ENCODE assay signal across 8 mouse cellular contexts in genomic region chr5:67606916-67607803, GRCm38 (mm10). TPM values are rescaled to one million over a fixed set of nuclear protein-coding genes. Genes with fewer than 3 reads are reported as not detected.
DNase-seq lines count a peak whose midpoint lies in the region; ATAC-seq and TF ChIP-seq lines count a peak whose summit lies in the region.

No protein-coding gene starts in this region.

- H3K4me1 ChIP-seq in heart, adult 2 months (ENCODE audit: control insufficient read depth, insufficient read depth, low read length): no peaks in the 10 kb centered on the region
- H3K4me1 ChIP-seq in E14TG2a.4 (replicated peaks; ENCODE audit: low read depth, low read length): peaks cover 21% of the 10 kb centered on the region
- H3K4me1 ChIP-seq in embryonic facial prominence, embryonic 12.5 days: peaks cover 18% of the 10 kb centered on the region; the same call in 1 of the 2 replicates
- H3K4me1 ChIP-seq in limb, embryonic 11.5 days (ENCODE audit: control insufficient read depth, insufficient read depth, low read length): peaks cover 23% of the 10 kb centered on the region

- H3K4me2 ChIP-seq in embryonic facial prominence, embryonic 12.5 days (replicated peaks): peak overlapping the region; percentile 90
- peak overlapping the region; percentile 91 for H3K4me2 ChIP-seq in limb, embryonic 11.5 days (ENCODE audit: low read depth, severe bottlenecking)

- no peak overlapping the region for H3K27ac ChIP-seq in heart, adult 2 months
- no peak overlapping the region for H3K27ac ChIP-seq in embryonic facial prominence, embryonic 12.5 days
- H3K27ac ChIP-seq in limb, embryonic 11.5 days (replicated peaks; ENCODE audit: low read depth, low read length): 0 out of 2 replicates have a peak overlapping the region, but pooled peaks have one; percentile 8

- peak overlapping the region; percentile 54 for H3K4me3 ChIP-seq in heart, adult 2 months
- peak overlapping the region; percentile 81 for H3K4me3 ChIP-seq in E14TG2a.4 (replicated peaks; ENCODE audit: low read length)
- peak overlapping the region; percentile 51 for H3K4me3 ChIP-seq in embryonic facial prominence, embryonic 12.5 days
- H3K4me3 ChIP-seq in limb, embryonic 11.5 days (ENCODE audit: low read depth, low read length): peak overlapping the region; percentile 49

- TF ChIP-seq POLR2A in heart, adult 2 months (IDR thresholded peaks at IDR 0.05; ENCODE audit: insufficient read depth, low read depth, low read length): no peak

- intact Hi-C loops in heart, adult 2 months (cut with DNase I): loop anchor here (5.0 kb wide), 2 partner anchors 75 to 120 kb away; no protein-coding TSS in a partner anchor
- intact Hi-C loops in heart, postnatal 14 days (cut with DNase I): loop anchor here (5.0 kb wide), 1 partner anchor 120 kb away; no protein-coding TSS in a partner anchor

- H3K79me2 ChIP-seq in heart, adult 2 months (replicated peaks; ENCODE audit: control insufficient read depth, insufficient read depth, low read length): no peaks in the 10 kb centered on the region

- WGBS in heart, adult 2 months: 4% methylated on average over 66 of the region's 66 CpGs
- 2% methylated on average over 66 of the region's 66 CpGs for WGBS in embryonic facial prominence, embryonic 12.5 days
- WGBS in limb, embryonic 11.5 days: under 1% methylated on average over 64 of the region's 66 CpGs

- H3K36me3 ChIP-seq in heart, adult 2 months (ENCODE audit: control insufficient read depth, insufficient read depth, low read length): no peaks in the 10 kb centered on the region
- H3K36me3 ChIP-seq in E14TG2a.4 (ENCODE audit: insufficient read depth, low read length): no peaks in the 10 kb centered on the region
- H3K36me3 ChIP-seq in embryonic facial prominence, embryonic 12.5 days: no peaks in the 10 kb centered on the region
- H3K36me3 ChIP-seq in limb, embryonic 11.5 days (ENCODE audit: control insufficient read depth, insufficient read depth, low read length): no peaks in the 10 kb centered on the region

- peak overlapping the region; percentile 58 for H3K9ac ChIP-seq in heart, adult 2 months (ENCODE audit: low read depth, low read length)
- H3K9ac ChIP-seq in embryonic facial prominence, embryonic 12.5 days: peak overlapping the region; percentile 54; the same call in 1 of the 2 replicates
- peak overlapping the region; percentile 61; the same call in 1 of the 2 replicates for H3K9ac ChIP-seq in limb, embryonic 11.5 days (ENCODE audit: low read length)

- DNase-seq in heart, adult 2 months: peak; percentile 50 to 61
- no peak for DNase-seq in heart, adult 11 months
- peak; percentile 35 to 42 for DNase-seq in heart, postnatal 14 days
- DNase-seq in limb, embryonic 11.5 days (ENCODE audit: low spot score): peak; percentile 67
- DNase-seq in naive thymus-derived CD4-positive, alpha-beta T cell, adult 2 months (ENCODE audit: low read depth): peak; percentile 11
- DNase-seq in c-Kit-positive CD71-positive TER-119-positive erythroid progenitor cells, embryonic 14.5 days (ENCODE audit: low spot score): no peak

- peak; percentile 37; the same call in 1 of the 2 replicates for ATAC-seq in embryonic facial prominence, embryonic 12.5 days (ENCODE audit: insufficient number of reproducible peaks, insufficient read depth, low FRiP score, low TSS enrichment)
- peak; percentile 17 for ATAC-seq in limb, embryonic 11.5 days (ENCODE audit: insufficient number of reproducible peaks, low FRiP score, low TSS enrichment, low read depth)

- peaks cover 22% of the 10 kb centered on the region for H3K27me3 ChIP-seq in heart, adult 2 months (ENCODE audit: control insufficient read depth, insufficient read depth, low read length)
- H3K27me3 ChIP-seq in E14TG2a.4 (ENCODE audit: insufficient read depth, low read length): peaks cover 78% of the 10 kb centered on the region
- peaks cover 55% of the 10 kb centered on the region for H3K27me3 ChIP-seq in embryonic facial prominence, embryonic 12.5 days
- peaks cover 19% of the 10 kb centered on the region for H3K27me3 ChIP-seq in limb, embryonic 11.5 days (ENCODE audit: control insufficient read depth, insufficient read depth, low read length)

- TF ChIP-seq CTCF in heart, adult 2 months (IDR thresholded peaks at IDR 0.05): peak; percentile 39
- TF ChIP-seq CTCF in E14TG2a.4 (conservative IDR thresholded peaks at IDR 0.05; ENCODE audit: low read length): no peak

- H3K9me3 ChIP-seq in E14TG2a.4 (ENCODE audit: low read length): no peaks in the 10 kb centered on the region
- no peaks in the 10 kb centered on the region for H3K9me3 ChIP-seq in embryonic facial prominence, embryonic 12.5 days
- H3K9me3 ChIP-seq in limb, embryonic 11.5 days (ENCODE audit: control insufficient read depth, low read length): no peaks in the 10 kb centered on the region

- TF ChIP-seq EP300 in heart, adult 2 months (IDR thresholded peaks at IDR 0.05; ENCODE audit: insufficient read depth, low read depth, low read length): no peak

RNA-seq across cellular contexts. Expression of gene Shisa3, which starts 0.5 kb away (rescaled TPM):
- total RNA-seq in heart, adult 2 months (2021): 1 to 10 TPM in 1 of 2 experiments, under 1 TPM in 1; 0.59 to 1.2 TPM
- 0.80 and 1.5 TPM in 2 replicates for polyA plus RNA-seq in heart, adult 2 months (2012; rRNA removed)
- 11.0 and 16.0 TPM in 2 replicates for polyA plus RNA-seq in embryonic facial prominence, embryonic 12.5 days (2016; fragmentation: Nextera tagmentation; extraction: Ambion mirVana)
- total RNA-seq in heart, postnatal 14 days (2021): under 1 TPM; 0.83 to 0.86 TPM
- polyA plus RNA-seq in limb, embryonic 11.5 days (2014; fragmentation: Nextera tagmentation; extraction: Ambion mirVana): 5.0 and 6.8 TPM in 2 replicates

Comparison
In these comparisons a context has a peak if more than half of its experiments do, and no peak if none do; other contexts are left out.
1. DNase-seq: peak in heart, adult 2 months (2 of 2), heart, postnatal 14 days (2 of 2), limb, embryonic 11.5 days (single experiment) and naive thymus-derived CD4-positive, alpha-beta T cell, adult 2 months (single experiment); none in heart, adult 11 months (single experiment) and c-Kit-positive CD71-positive TER-119-positive erythroid progenitor cells, embryonic 14.5 days (single experiment).
2. Peak in every context shown above with its lines, with median percentiles within 50 percentile points of each other: H3K4me3 ChIP-seq and H3K9ac ChIP-seq.